Mouse (Mus musculus) ES-E14 (cell line): ENCODE measurements around the gene Igfals.

Experiments
- HCFC1 ChIP-seq: IDR thresholded peaks from 2 replicates; pipeline ENCODE4 v1.6.1; 2012; ENCODE audit warnings: low read length, inconsistent platforms, borderline replicate concordance; ENCODE audit not compliant: insufficient read depth
- ZNF384 ChIP-seq: IDR thresholded peaks from 2 replicates; pipeline ENCODE4 v1.6.1; 2012; ENCODE audit warnings: low read depth, low read length, inconsistent platforms

DNA sequence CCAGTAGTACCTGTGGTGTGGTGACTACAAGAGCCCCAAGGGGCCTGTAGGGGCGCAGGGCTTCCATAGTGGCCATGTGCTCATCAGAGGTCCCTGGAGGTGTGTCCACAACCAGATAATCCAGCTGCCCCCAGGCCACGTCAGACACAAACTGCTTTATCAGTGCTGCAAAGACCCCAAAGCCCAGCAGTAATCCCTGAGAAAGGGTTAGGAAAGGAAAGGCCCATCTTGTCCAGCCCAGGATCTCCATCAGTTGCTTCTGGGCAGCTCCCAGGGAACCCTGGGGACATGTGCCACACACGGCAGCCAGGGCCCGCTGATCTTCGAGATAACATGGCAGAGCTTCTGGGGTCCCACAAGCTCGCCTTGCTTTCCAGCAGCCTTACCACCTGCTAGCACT is 18.6 kb downstream of the Igfals start:
- TF ChIP-seq HCFC1: no peak
- no peak for TF ChIP-seq ZNF384
